Mouse (Mus musculus) naive thymus-derived CD4-positive, alpha-beta T cell, adult 2 months (primary cell): ENCODE results near the gene Scgb1b15.
"Not testable (repeated sequence)": the region's sequence is repeated elsewhere in the genome, so short reads cannot be mapped to it uniquely, and the experiment has no call there.

Experiments used
- DNase-seq: peaks from one replicate; pipeline ENCODE4 v3.0.0-alpha.2; 2011; ENCODE audit warnings: low read depth

Scgb1b15 gene

DNA sequence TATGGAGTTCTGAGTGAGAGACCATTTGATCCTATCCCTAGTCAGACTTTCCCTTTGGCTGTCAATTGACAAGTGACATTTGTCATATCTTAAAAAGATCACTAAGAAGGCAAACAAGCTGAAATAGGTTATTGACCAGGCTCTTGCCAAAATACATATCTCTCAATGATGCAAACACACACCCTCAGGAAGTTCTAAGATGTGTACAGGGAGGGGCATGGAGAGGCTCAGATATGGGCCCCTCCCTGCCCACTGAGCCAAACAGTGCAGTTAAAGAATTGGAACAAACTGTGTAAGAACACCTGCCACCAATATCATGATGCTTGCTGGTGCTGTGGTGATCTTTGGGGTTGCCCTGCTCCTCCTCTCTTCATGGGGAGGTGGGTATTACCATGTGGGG is at the start of gene Scgb1b15:
TSS of gene Scgb1b15 (plus strand) at position 301 of the 400 bp plus-strand sequence.
- DNase-seq, result not testable (repeated sequence)

DNA sequence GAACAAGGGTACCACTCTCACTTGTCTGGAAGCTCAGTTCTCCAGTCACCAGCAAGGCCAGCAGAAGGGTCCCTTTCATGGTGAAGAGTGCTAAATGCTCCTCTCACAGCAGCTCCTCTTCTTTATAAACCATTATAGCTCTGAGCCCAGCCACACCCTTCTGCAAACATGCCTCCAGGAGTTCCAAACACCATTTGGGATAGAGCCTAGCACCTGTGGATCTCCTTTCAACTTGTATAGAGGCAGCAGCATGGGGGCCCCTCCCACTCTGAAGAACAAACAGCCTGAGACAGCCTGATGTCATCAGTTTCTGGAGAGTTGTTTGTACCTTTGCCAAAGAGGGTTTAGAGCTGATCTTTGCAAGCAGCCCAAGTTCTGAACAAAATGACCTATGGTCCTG is 6.8 kb upstream of the Scgb1b15 start, which contains the start of gene Scgb2b15:
TSS of gene Scgb2b15 (minus strand) at position 101 of the 400 bp plus-strand sequence.
- DNase-seq, result not testable (repeated sequence)
